Mouse (Mus musculus) cerebellum, adult 2 months (tissue): ENCODE data around the gene Sema4g.

Experiments used
- CTCF ChIP-seq: fragments of 200-500 bp; IDR thresholded peaks from 2 replicates; pipeline ENCODE4 v1.5.1; 2011; ENCODE audit warnings: low read depth, mild to moderate bottlenecking, control low read depth, low read length, moderate library complexity, borderline replicate concordance; ENCODE audit not compliant: insufficient read depth
- POLR2A ChIP-seq: fragments of 200-500 bp; IDR thresholded peaks from 2 replicates; pipeline ENCODE4 v1.6.1; 2011; ENCODE audit warnings: low read length, control low read depth, borderline replicate concordance; ENCODE audit not compliant: insufficient read depth

- TF ChIP-seq CTCF = no peak
- TF ChIP-seq POLR2A = no peak
Measured at GRCm38 (mm10) chr19:44965978-44966377, 22.9 kb upstream of the Sema4g start.
